Mouse (Mus musculus) brain, embryonic 14.5 days (tissue): Measurements from ENCODE around the gene Paf1. TPM values are rescaled to one million over a fixed set of nuclear protein-coding genes. Genes with fewer than 3 reads are reported as not detected.

Source experiments
- DNase-seq: peaks from one replicate; pipeline ENCODE4 v3.0.0-alpha.2; 2011; ENCODE audit warnings: low read depth
- CTCF ChIP-seq: fragments of 200-500 bp; IDR thresholded peaks from 2 replicates; pipeline ENCODE4 v1.5.1; 2012; ENCODE audit warnings: inconsistent platforms, mild to moderate bottlenecking, moderate library complexity, borderline replicate concordance; ENCODE audit not compliant: insufficient read depth, insufficient read length; ENCODE audit errors: extremely low read depth
- POLR2A ChIP-seq: fragments of 200-500 bp; IDR thresholded peaks from 2 replicates; pipeline ENCODE4 v1.6.1; 2012; ENCODE audit warnings: mild to moderate bottlenecking, inconsistent platforms, borderline replicate concordance; ENCODE audit not compliant: poor library complexity, insufficient read depth, insufficient read length, severe bottlenecking; ENCODE audit errors: extremely low read depth
- polyA plus RNA-seq: library from polyadenylated mRNA; depleted of rRNA; stranded (reverse); fragments of >200 nt; gene quantifications from 2 replicates; pipeline ENCODE4 v1.2.3, GENCODE M21; 2012

The Paf1 gene
- polyA plus RNA-seq, 1 experiment, result 105 TPM

DNA sequence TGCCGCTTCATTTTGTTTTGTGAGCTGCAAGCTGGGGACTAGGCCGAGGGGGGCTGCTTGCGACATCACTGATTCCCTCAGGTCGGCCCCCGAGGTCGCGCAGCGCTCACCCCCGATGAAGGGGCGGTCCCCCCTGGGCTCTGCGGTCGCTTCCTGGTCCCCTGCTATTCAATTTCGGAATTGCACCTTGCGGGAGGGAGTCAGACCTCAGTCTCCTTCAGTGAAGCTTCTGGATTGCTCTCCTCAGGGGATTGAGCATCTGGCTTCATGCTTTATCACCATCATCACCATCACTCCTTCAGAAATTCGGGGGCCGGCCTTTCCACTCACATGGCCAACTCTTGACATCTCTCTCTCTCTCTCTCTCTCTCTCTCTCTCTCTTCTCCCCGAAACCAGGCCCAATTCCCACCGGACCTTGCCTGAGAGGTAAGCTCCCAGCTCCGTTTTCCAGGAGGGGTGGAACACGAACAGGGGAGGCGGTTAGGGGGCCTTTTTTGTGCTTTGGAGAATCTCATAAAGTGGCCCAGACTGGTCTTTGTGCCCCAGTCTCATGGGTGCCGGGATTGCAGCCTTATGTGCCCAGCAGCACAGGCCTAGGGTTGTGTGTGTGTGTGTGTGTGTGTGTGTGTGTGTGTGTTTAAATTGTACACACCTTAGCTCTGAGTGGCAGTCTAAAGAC, 661 bp downstream of the Paf1 start:
- DNase-seq, result no peak
- TF ChIP-seq POLR2A, result no peak
- no peak for TF ChIP-seq CTCF

DNA sequence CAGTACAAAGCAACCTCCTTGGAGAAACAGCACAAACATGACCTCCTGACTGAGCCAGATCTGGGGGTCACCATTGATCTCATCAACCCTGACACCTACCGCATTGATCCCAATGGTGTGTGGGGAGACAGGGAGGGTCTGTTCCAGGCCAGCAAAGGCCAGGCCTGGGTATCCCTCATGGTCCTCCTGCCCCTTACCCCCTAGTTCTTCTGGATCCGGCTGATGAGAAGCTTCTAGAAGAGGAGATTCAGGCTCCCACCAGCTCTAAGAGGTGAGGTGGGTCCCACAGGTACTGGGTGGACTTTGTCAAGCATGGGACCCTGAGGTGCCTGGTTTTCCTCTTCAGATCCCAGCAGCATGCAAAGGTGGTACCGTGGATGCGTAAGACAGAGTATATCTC, 2.7 kb downstream of the Paf1 start:
- TF ChIP-seq POLR2A (no peak), CTCF (no peak)

DNA sequence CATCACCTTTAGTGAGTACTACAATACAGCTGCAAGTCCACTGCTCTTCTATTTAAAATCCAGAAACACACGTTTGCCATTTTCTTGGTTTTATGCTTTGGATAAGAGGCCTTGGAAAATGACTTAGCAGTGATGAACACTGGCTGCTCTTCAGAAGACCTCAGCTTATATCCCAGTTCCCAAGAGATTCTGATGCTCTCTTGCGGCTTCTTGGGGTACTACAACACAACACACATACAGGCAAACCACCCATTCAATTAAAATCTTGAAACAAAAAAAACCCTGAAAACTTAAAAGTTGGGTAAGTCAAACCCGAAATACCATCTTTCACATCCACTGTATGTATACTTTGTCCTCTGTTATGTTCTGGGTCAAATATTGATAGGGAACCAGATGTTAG, 5.2 kb downstream of the Paf1 start:
- DNase-seq, result peak; percentile 56
- no peak for TF ChIP-seq POLR2A
- peak; percentile 33; the same call in 1 of the 2 replicates for TF ChIP-seq CTCF

More for the DNA sequence above, 2.7 kb downstream of the Paf1 start:
- DNase-seq, result no peak

DNA sequence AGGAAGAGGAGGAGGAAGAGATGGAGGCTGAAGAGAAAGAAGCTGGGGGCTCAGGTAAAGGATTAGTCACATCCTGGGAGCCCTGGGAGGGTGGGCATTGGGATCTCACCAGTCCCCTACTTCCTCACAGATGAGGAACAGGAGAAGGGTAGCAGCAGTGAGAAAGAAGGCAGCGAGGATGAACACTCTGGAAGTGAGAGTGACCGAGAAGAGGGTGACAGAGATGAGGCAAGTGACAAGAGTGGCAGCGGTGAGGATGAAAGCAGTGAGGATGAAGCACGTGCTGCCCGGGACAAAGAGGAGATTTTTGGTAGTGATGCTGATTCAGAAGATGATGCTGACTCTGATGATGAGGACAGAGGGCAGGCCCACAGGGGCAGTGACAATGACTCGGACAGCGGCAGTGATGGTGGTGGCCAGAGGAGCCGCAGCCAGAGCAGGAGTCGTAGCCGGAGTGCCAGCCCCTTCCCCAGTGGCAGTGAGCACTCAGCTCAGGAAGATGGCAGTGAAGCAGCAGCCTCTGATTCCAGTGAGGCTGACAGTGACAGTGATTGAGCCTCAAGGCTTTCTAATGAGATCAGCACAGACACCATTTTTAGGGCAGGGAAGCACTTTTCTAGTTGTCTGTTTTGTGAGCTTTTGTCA, 6.1 kb downstream of the Paf1 start:
- no peak for TF ChIP-seq POLR2A
- TF ChIP-seq CTCF, result no peak
- DNase-seq, result no peak

DNA sequence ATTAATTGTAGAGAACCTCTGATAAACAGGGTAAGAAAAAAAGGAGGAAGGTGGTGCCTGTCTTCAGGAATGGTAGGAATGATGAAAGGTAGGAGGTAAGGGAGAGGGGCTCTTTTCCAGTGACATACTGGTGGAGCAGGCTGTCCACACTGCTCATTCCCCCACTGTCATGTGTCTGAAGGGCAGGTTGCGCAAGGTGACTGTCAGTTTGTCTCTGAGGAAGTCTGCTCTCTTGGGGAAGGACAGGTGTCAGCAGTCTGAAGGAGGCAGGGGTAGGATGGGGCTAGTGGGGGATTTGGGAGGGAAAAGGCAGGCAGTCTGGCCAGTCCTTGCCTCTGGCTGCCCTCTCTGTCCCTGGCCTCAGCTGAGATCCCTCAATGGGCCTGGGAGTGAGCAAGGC, 8.3 kb downstream of the Paf1 start:
- TF ChIP-seq CTCF (no peak), POLR2A (no peak)
- DNase-seq, result no peak

DNA sequence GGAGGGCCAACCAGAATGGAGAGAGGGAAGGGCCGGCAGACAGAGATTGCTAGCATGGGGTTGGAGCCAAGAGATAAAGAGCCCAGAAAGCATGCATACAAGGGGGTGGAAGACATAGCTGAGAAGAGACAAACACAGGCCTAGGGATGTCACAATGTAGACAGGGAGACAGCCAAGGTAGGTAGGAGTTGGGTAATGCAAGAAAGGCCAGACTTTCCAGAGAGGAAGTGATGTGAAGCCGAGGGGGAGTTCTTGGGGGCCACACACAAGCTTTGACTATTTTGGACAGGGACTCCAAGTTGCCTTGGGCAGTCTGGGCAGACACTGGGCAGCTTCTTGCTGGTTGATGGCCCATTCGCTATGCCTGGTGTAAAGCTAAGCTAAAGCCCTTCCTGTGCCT, 9.2 kb downstream of the Paf1 start:
- TF ChIP-seq CTCF, result no peak
- no peak for TF ChIP-seq POLR2A

DNA sequence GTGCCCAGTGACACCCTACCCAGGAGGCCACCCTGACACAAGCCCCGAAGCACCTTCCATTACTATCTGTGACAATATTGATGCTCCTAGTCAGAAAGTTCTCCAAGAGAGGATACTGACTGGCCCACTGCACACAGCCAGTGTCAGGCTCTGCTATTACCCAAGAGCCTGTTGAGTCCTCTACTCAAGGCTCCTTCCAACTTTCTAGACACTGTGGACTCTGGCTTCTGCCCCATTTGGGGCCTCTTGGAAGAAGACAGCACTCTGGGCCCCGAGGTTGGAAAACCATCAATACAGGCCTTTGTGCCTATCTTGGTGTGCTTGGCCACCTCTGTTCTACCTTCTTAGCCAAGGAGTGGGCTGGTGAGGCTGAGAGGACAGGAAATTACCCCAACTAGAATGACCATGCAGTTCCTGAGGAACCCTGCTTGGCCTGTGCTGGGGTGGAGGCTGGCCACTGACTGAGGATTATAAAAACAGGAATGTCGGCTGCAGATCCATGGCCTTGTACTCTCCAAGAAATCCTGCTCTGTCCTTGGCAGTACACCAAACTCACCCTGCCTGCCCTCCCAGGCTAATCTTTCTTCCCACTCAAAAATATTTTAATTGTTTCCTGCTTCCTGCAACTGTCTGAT, 18.2 kb downstream of the Paf1 start:
- TF ChIP-seq CTCF (no peak), POLR2A (no peak)
- DNase-seq, result no peak

More for the DNA sequence above, 9.2 kb downstream of the Paf1 start:
- no peak for DNase-seq

DNA sequence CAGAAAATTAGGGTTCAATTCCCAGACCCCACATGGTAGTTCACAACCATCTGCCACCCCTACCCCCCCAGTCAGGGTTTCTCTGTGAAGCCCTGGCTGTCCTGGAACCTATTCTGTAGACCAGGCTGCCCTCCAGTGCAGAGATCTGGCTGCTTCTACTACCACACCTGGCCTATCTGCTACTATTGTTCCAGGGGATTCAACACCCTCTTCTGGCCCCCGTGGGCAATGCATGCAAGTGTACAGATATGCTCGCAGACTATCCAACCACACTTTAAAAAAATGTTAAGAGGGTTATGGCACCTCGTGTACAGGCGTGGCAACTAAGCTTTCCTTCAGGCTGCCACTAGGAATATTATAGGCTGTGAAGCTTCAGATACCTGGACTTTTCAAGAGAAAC, 20.1 kb downstream of the Paf1 start:
- DNase-seq, result no peak

DNA sequence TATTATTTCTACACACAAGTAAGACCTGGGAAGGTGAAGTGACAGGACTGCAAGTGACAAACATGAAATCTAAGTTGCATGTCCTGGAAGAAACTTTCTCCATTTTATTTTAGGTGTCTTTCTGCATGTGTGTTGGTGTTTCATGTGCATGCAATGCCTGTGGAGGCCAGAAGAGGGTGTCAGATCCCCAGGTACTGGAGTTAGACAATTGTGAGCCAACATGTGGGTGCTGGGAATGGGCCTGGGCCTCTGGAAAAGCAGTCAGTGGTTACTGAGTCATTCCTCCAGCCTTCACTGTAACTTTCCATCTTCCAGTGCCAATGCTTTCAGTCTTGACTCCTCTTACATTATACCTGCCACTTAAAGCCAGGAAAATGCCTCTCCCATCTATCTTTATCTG, 24.6 kb downstream of the Paf1 start:
- no peak for DNase-seq
- TF ChIP-seq POLR2A (no peak), CTCF (peak; percentile 17; the same call in 1 of the 2 replicates)

More for the DNA sequence above, 20.1 kb downstream of the Paf1 start:
- TF ChIP-seq CTCF (no peak), POLR2A (no peak)

DNA sequence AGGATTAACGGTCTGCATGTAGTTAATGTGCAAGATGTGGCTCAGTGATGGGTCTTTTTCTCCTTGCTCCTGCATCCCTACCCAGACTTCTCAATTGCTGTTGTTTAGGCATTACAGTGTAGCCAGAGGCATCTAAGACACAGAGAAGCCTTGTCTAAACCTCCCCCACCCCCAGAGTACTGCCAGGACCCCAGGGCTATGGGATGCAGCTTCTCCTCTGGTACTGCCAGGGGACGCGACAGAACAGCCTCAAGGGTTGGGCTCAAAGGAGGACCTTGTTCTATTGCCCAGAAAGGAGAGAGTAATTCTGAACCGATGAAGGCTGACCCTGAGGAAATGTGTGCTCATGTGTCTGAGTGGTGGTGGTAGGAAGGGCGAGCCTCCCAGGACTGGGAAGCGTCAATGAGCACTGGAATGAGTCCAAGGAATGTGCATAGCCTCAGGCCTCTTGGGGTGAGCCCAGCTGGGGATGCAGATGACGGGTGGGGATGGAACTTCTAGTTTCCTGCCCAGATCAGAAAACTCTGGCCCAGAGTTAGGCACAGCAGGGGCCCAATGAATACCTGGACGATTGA, 25.4 kb downstream of the Paf1 start:
- DNase-seq, result peak; percentile 6
- TF ChIP-seq CTCF, result no peak
- TF ChIP-seq POLR2A, result no peak

DNA sequence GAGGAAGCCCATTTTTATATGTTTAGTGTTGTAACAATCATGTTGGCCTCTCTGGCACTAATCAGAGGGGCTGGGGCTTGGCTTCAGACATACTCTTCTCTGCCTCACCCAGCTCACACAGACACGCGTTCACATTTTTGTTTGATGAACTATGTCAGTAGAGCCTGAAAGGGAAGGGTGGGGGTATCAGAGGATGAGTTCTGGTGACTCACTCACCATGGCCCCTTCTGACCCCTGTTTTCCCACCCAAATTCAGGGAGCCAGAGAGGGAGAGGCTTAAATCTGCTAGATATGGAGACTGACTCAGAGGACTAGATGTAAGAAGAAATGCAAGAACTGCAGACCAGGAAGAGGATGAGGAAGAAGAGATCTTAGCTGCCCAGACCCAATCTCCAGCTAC, 26.7 kb downstream of the Paf1 start:
- TF ChIP-seq POLR2A (no peak), CTCF (no peak)
- DNase-seq, result no peak

DNA sequence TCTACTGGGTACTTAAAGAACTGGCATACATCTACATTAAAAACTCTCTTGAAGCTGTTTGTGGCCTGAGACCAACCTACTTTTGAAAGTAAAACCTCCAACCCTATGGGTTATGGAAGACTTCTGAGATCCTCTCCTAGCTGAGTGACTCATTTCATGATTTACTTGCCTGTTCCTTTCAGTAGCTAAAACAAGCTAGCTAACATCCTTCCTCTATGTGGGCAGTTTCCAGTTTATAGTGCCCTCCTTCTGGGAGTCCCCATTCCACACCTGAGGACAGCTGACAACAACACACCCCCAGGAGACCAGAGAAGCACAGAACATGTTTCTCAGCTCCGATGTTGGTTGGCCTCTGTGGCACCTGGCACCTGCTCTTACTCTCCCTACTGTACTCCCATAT, 30.3 kb downstream of the Paf1 start:
- TF ChIP-seq CTCF, result no peak
- TF ChIP-seq POLR2A, result no peak

DNA sequence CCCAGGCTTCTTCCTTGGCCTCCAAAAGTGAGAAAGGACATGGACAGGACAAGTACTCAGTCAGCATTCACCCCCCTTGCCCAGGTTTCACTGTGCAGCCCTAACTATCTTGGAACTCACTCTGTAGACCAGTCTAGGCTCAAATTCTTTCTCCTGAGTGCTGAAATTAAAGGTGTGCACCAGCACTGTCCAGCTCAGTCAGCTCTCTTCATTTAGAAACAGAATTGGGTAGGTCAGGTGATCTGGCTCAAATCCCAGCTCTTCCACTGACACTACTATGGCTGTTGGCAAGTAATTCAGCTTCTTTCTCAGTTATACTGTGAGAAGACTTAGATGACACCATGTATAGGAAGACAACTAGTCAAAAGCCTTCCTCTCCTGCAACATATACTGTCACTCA, 35.0 kb downstream of the Paf1 start:
- no peak for TF ChIP-seq CTCF
- TF ChIP-seq POLR2A, result no peak
- no peak for DNase-seq

More for the DNA sequence above, 30.3 kb downstream of the Paf1 start:
- no peak for DNase-seq
